Mouse (Mus musculus) G1E (cell line): ENCODE data around the gene Col27a1.

ENCODE experiments used
- CTCF ChIP-seq: IDR thresholded peaks from 2 replicates; pipeline ENCODE4 v1.5.1; 2012; ENCODE audit warnings: low read depth, low read length, inconsistent platforms, mixed read lengths
- GATA1 ChIP-seq: IDR thresholded peaks from 2 replicates; pipeline ENCODE4 v1.6.1; 2012; ENCODE audit warnings: borderline replicate concordance, low read length, inconsistent platforms, mixed read lengths
- GATA2 ChIP-seq: IDR thresholded peaks from 2 replicates; pipeline ENCODE4 v1.6.1; 2012; ENCODE audit warnings: low read depth, low read length, inconsistent platforms, borderline replicate concordance
- POLR2AphosphoS5 ChIP-seq: IDR thresholded peaks from 2 replicates; pipeline ENCODE4 v1.6.1; 2012; ENCODE audit warnings: low read depth, low read length, inconsistent platforms; ENCODE audit not compliant: insufficient replicate concordance
- TAL1 ChIP-seq: conservative IDR thresholded peaks from 2 replicates; pipeline ENCODE4 v1.6.1; 2012; ENCODE audit warnings: low read depth, low read length, inconsistent platforms, mixed read lengths

DNA sequence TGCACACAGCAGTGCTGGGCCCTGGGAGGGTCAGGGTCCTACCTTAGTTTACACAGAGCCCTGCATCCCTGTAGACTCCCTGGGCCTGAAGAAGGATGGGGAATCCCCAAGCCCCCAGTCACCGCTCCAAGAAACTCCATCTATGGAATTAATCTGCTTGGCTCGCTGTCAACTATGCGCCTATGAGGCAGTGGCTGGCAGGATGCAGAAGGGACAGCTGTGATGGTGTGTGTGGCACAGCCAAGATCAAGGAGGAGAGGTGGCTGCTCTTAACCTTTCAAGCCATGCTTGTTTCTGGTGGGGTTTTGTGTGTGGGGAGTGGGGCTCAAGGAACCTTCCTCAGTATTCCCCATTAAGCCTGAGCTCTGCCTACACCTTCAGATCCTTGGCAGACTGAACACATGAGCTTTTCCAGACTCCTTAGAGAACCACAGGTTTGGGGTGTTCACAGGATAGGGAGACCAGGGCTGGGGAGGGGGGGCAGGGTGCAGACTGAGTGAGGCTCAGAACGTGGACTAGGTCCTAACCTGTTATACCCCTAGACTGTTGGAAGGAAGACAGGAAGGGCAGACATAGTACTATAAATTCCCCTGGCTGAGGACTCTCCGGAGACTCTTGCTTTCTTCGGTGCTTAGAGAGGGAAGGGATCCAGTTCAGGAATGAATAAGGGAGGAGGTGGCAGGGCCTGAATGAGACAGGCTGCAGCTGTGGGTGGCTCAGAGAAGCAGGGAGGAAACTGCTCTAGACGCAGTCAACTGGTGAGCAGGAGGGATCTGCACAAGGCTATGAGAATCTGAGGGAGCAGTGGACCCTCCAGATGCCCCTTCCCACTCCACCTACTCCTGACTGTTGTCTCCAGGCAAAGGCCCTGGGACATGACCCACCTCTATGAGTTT lies 20.0 kb downstream of the Col27a1 start:
- TF ChIP-seq CTCF = no peak
- no peak for TF ChIP-seq TAL1
- TF ChIP-seq GATA1 = no peak
- no peak for TF ChIP-seq POLR2AphosphoS5
- TF ChIP-seq GATA2 = no peak
